ENCODE assay signal across 8 mouse cellular contexts in the genomic region with DNA sequence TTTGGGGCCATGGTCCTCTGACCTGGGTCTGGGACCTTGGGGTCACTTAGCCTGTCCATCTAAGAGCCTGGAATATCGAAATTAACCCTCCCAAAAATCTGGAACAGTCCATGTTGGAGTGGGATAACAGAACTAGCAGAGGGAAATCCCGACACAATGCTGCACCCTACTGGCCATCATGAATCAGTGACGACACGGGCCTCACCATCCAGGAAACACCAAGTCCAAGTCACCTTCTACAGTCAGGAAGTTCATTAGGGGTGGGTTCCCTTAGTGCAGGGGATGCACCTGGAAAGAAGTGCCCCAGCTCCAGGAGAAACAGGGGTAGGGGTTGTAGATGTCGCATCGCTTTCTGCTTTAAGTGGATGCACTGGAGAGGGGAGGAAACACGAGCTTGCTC. TPM values are rescaled to one million over a fixed set of nuclear protein-coding genes. Genes with fewer than 3 reads are reported as not detected.
DNase-seq lines count a peak whose midpoint lies in the region; ATAC-seq and TF ChIP-seq lines count a peak whose summit lies in the region.

No protein-coding gene starts in this region.

- TF ChIP-seq POLR2A in cerebellum, adult 2 months (IDR thresholded peaks at IDR 0.05; ENCODE audit: borderline replicate concordance, insufficient read depth, low read length) = no peak

- peak; percentile 58 for DNase-seq in midbrain, embryonic 10.5 days (ENCODE audit: low spot score)
- DNase-seq in cerebellum, adult 2 months = peak; percentile 66 to 69
- DNase-seq in frontal cortex, postnatal 14 days (ENCODE audit: low spot score in 2 of 2) = peak; percentile 35 to 58
- peak; percentile 71 for DNase-seq in limb, embryonic 11.5 days (ENCODE audit: low spot score)
- DNase-seq in thymus, postnatal 14 days = peak; percentile 43

- no peak for ATAC-seq in midbrain, embryonic 16.5 days
- peak; percentile 59 for ATAC-seq in intestine, postnatal 0 days
- ATAC-seq in limb, embryonic 11.5 days (ENCODE audit: insufficient number of reproducible peaks, low FRiP score, low TSS enrichment, low read depth) = no peak
- peak; percentile 29; the same call in 1 of the 2 replicates for ATAC-seq in neural tube, embryonic 12.5 days (ENCODE audit: low FRiP score, low read depth)

- no peak overlapping the region for H3K9ac ChIP-seq in midbrain, embryonic 16.5 days (ENCODE audit: low read depth, low read length)
- no peak overlapping the region for H3K9ac ChIP-seq in intestine, postnatal 0 days (ENCODE audit: low read depth, low read length)
- no peak overlapping the region for H3K9ac ChIP-seq in limb, embryonic 11.5 days (ENCODE audit: low read length)
- H3K9ac ChIP-seq in neural tube, embryonic 12.5 days = no peak overlapping the region

- H3K4me2 ChIP-seq in midbrain, embryonic 16.5 days (ENCODE audit: low read length) = no peak overlapping the region
- H3K4me2 ChIP-seq in intestine, postnatal 0 days (replicated peaks; ENCODE audit: low read depth) = no peak overlapping the region
- H3K4me2 ChIP-seq in limb, embryonic 11.5 days (ENCODE audit: low read depth, severe bottlenecking) = no peak overlapping the region
- H3K4me2 ChIP-seq in neural tube, embryonic 12.5 days (replicated peaks) = no peak overlapping the region

- WGBS in midbrain, embryonic 10.5 days = 19% methylated on average over 7 of the region's 7 CpGs
- WGBS in midbrain, embryonic 16.5 days = 16% methylated on average over 7 of the region's 7 CpGs
- WGBS in cerebellum, adult 2 months = 25% methylated on average over 7 of the region's 7 CpGs
- WGBS in intestine, postnatal 0 days = 27% methylated on average over 7 of the region's 7 CpGs
- 18% methylated on average over 7 of the region's 7 CpGs for WGBS in limb, embryonic 11.5 days
- 20% methylated on average over 7 of the region's 7 CpGs for WGBS in neural tube, embryonic 12.5 days

- no peak overlapping the region for H3K27ac ChIP-seq in midbrain, embryonic 10.5 days (replicated peaks)
- no peak overlapping the region for H3K27ac ChIP-seq in midbrain, embryonic 16.5 days (ENCODE audit: low read length)
- no peak overlapping the region for H3K27ac ChIP-seq in cerebellum, adult 2 months (ENCODE audit: insufficient read depth, low read length)
- no peak overlapping the region for H3K27ac ChIP-seq in intestine, postnatal 0 days (ENCODE audit: low read depth, low read length)
- H3K27ac ChIP-seq in limb, embryonic 11.5 days (replicated peaks; ENCODE audit: low read depth, low read length) = no peak overlapping the region
- no peak overlapping the region for H3K27ac ChIP-seq in neural tube, embryonic 12.5 days

- no peaks in the 10 kb centered on the region for H3K27me3 ChIP-seq in midbrain, embryonic 10.5 days (ENCODE audit: low read depth, poor library complexity, severe bottlenecking)
- no peaks in the 10 kb centered on the region for H3K27me3 ChIP-seq in midbrain, embryonic 16.5 days (ENCODE audit: control insufficient read depth, insufficient read depth, low read depth, low read length)
- H3K27me3 ChIP-seq in cerebellum, adult 2 months (ENCODE audit: control insufficient read depth, insufficient read depth, low read length) = no peaks in the 10 kb centered on the region
- no peaks in the 10 kb centered on the region for H3K27me3 ChIP-seq in intestine, postnatal 0 days (replicated peaks; ENCODE audit: control insufficient read depth, insufficient read depth, low read length)
- H3K27me3 ChIP-seq in limb, embryonic 11.5 days (ENCODE audit: control insufficient read depth, insufficient read depth, low read length) = no peaks in the 10 kb centered on the region
- no peaks in the 10 kb centered on the region for H3K27me3 ChIP-seq in neural tube, embryonic 12.5 days (replicated peaks)

- no peaks in the 10 kb centered on the region for H3K36me3 ChIP-seq in midbrain, embryonic 10.5 days
- H3K36me3 ChIP-seq in midbrain, embryonic 16.5 days (ENCODE audit: control insufficient read depth, insufficient read depth, low read length) = no peaks in the 10 kb centered on the region
- H3K36me3 ChIP-seq in intestine, postnatal 0 days (ENCODE audit: control insufficient read depth, insufficient read depth) = no peaks in the 10 kb centered on the region
- no peaks in the 10 kb centered on the region for H3K36me3 ChIP-seq in limb, embryonic 11.5 days (ENCODE audit: control insufficient read depth, insufficient read depth, low read length)
- H3K36me3 ChIP-seq in neural tube, embryonic 12.5 days = no peaks in the 10 kb centered on the region

- H3K4me3 ChIP-seq in midbrain, embryonic 10.5 days = no peak overlapping the region
- H3K4me3 ChIP-seq in midbrain, embryonic 16.5 days (ENCODE audit: low read depth, low read length) = no peak overlapping the region
- H3K4me3 ChIP-seq in cerebellum, adult 2 months (replicated peaks; ENCODE audit: insufficient read depth, low read depth, low read length) = no peak overlapping the region
- H3K4me3 ChIP-seq in intestine, postnatal 0 days (ENCODE audit: low read depth, low read length) = no peak overlapping the region
- H3K4me3 ChIP-seq in limb, embryonic 11.5 days (ENCODE audit: low read depth, low read length) = no peak overlapping the region
- H3K4me3 ChIP-seq in neural tube, embryonic 12.5 days = no peak overlapping the region

- peaks cover 20% of the 10 kb centered on the region for H3K4me1 ChIP-seq in midbrain, embryonic 10.5 days
- H3K4me1 ChIP-seq in midbrain, embryonic 16.5 days (ENCODE audit: control insufficient read depth, insufficient read depth, low read length) = no peaks in the 10 kb centered on the region
- peaks cover 14% of the 10 kb centered on the region for H3K4me1 ChIP-seq in cerebellum, adult 2 months (ENCODE audit: control insufficient read depth, insufficient read depth, low read length)
- H3K4me1 ChIP-seq in intestine, postnatal 0 days (replicated peaks; ENCODE audit: control insufficient read depth, insufficient read depth, low read length) = no peaks in the 10 kb centered on the region
- H3K4me1 ChIP-seq in limb, embryonic 11.5 days (ENCODE audit: control insufficient read depth, insufficient read depth, low read length) = no peaks in the 10 kb centered on the region
- 0 out of 2 replicates have a peak, but pooled peaks cover 3% of the 10 kb centered on the region for H3K4me1 ChIP-seq in neural tube, embryonic 12.5 days

- peak; percentile 95 for TF ChIP-seq CTCF in cerebellum, adult 2 months (IDR thresholded peaks at IDR 0.05; ENCODE audit: borderline replicate concordance, insufficient read depth, low read depth, low read length)
- TF ChIP-seq CTCF in intestine, postnatal 0 days (IDR thresholded peaks at IDR 0.05; ENCODE audit: low read depth) = peak; percentile 91

- no peaks in the 10 kb centered on the region for H3K9me3 ChIP-seq in midbrain, embryonic 10.5 days (replicated peaks)
- no peaks in the 10 kb centered on the region for H3K9me3 ChIP-seq in midbrain, embryonic 16.5 days (replicated peaks; ENCODE audit: control insufficient read depth, low read length, poor library complexity, severe bottlenecking)
- H3K9me3 ChIP-seq in intestine, postnatal 0 days (ENCODE audit: control insufficient read depth) = no peaks in the 10 kb centered on the region
- no peaks in the 10 kb centered on the region for H3K9me3 ChIP-seq in limb, embryonic 11.5 days (ENCODE audit: control insufficient read depth, low read length)
- H3K9me3 ChIP-seq in neural tube, embryonic 12.5 days = no peaks in the 10 kb centered on the region

RNA-seq across cellular contexts. Expression of a gene that starts 20.7 kb away (rescaled TPM):
- polyA plus RNA-seq in midbrain, embryonic 10.5 days (2016; fragmentation: Nextera tagmentation; extraction: Ambion mirVana) = 0.02 and 0.07 TPM in 2 replicates
- polyA plus RNA-seq in midbrain, embryonic 16.5 days (2015; fragmentation: Nextera tagmentation; extraction: Ambion mirVana) = 0.21 and 0.29 TPM in 2 replicates
- polyA plus RNA-seq in cerebellum, adult 2 months (2012; rRNA removed) = 2.7 and 3.0 TPM in 2 replicates
- polyA plus RNA-seq in intestine, postnatal 0 days (2015; fragmentation: Nextera tagmentation; extraction: Ambion mirVana) = 0.09 and 0.21 TPM in 2 replicates
- polyA plus RNA-seq in limb, embryonic 11.5 days (2014; fragmentation: Nextera tagmentation; extraction: Ambion mirVana) = not detected in 2 replicates
- 0.10 and 0.11 TPM in 2 replicates for polyA plus RNA-seq in neural tube, embryonic 12.5 days (2016; fragmentation: Nextera tagmentation; extraction: Ambion mirVana)

RNA-seq across cellular contexts. Expression of a gene that starts 36.3 kb away (rescaled TPM):
- 21.0 and 21.3 TPM in 2 replicates for polyA plus RNA-seq in midbrain, embryonic 10.5 days (2016; fragmentation: Nextera tagmentation; extraction: Ambion mirVana)
- 17.2 and 18.4 TPM in 2 replicates for polyA plus RNA-seq in midbrain, embryonic 16.5 days (2015; fragmentation: Nextera tagmentation; extraction: Ambion mirVana)
- polyA plus RNA-seq in cerebellum, adult 2 months (2012; rRNA removed) = 20.7 and 24.3 TPM in 2 replicates
- 7.0 and 7.5 TPM in 2 replicates for polyA plus RNA-seq in intestine, postnatal 0 days (2015; fragmentation: Nextera tagmentation; extraction: Ambion mirVana)
- 12.0 and 13.9 TPM in 2 replicates for polyA plus RNA-seq in limb, embryonic 11.5 days (2014; fragmentation: Nextera tagmentation; extraction: Ambion mirVana)
- 18.4 and 20.6 TPM in 2 replicates for polyA plus RNA-seq in neural tube, embryonic 12.5 days (2016; fragmentation: Nextera tagmentation; extraction: Ambion mirVana)

RNA-seq across cellular contexts. Expression of a gene that starts 41.7 kb away (rescaled TPM):
- polyA plus RNA-seq in midbrain, embryonic 10.5 days (2016; fragmentation: Nextera tagmentation; extraction: Ambion mirVana) = 87.6 and 103 TPM in 2 replicates
- 182 and 188 TPM in 2 replicates for polyA plus RNA-seq in midbrain, embryonic 16.5 days (2015; fragmentation: Nextera tagmentation; extraction: Ambion mirVana)
- polyA plus RNA-seq in cerebellum, adult 2 months (2012; rRNA removed) = 126 and 137 TPM in 2 replicates
- polyA plus RNA-seq in intestine, postnatal 0 days (2015; fragmentation: Nextera tagmentation; extraction: Ambion mirVana) = 6.3 and 6.9 TPM in 2 replicates
- polyA plus RNA-seq in limb, embryonic 11.5 days (2014; fragmentation: Nextera tagmentation; extraction: Ambion mirVana) = 37.4 and 47.1 TPM in 2 replicates
- 112 and 118 TPM in 2 replicates for polyA plus RNA-seq in neural tube, embryonic 12.5 days (2016; fragmentation: Nextera tagmentation; extraction: Ambion mirVana)

Comparison
In these comparisons a context has a peak if more than half of its experiments do, and no peak if none do; other contexts are left out.
1. ATAC-seq: peak in intestine, postnatal 0 days (single experiment) and neural tube, embryonic 12.5 days (single experiment); none in midbrain, embryonic 16.5 days (single experiment) and limb, embryonic 11.5 days (single experiment).
2. Peak in every context shown above with its lines, with median percentiles within 50 percentile points of each other: DNase-seq.